Mouse (Mus musculus) layer of hippocampus, adult 8-10 months (tissue): ENCODE measurements around the gene Pakap. TPM values are rescaled to one million over a fixed set of nuclear protein-coding genes. Genes with fewer than 3 reads are reported as not detected.
A peak's percentile ranks its signal among the peaks of the same experiment; 100 is the strongest.

Experiments
- DNase-seq, 2 experiments: peaks; one replicate each; pipeline ENCODE4 v3.0.0; 2022; ENCODE audit warnings: low spot score in 2 of 2
- total RNA-seq, 4 experiments: library from RNA; stranded (reverse); gene quantifications; 2 replicates each; pipeline ENCODE4 v1.2.4; 2022

Pakap gene
- total RNA-seq, 4 experiments from 2014 or later, result 24.3 to 29.7 (median 26.2) TPM

GRCm38 (mm10) chr4:57672996-57673906 lies 105.3 kb downstream of the Pakap start:
- DNase-seq, result peak; percentile 75 to 90

DNA sequence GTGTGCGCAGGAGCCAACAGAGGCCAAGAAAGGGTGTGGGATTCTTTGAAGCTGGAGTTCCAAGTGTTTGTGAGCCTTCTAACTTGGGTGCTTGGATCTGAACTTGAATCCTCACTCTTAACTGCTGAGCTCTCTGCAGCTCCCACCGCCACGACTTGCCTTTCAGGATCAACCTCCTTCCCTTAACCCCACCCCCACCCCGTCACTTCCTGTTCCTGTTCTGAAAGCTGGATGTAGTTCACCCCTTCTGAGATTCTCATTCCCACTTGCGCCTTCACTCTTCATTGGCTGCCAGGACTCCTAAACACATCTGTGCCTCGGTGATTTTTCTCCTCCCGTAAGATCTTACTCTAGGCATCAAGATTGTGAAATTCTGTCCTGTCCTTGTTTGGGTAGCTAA lies 106.4 kb downstream of the Pakap start:
- no peak for DNase-seq

GRCm38 (mm10) chr4:57675387-57675786 lies 107.4 kb downstream of the Pakap start:
- no peak for DNase-seq

- DNase-seq, result no peak
These were observed 109.9 kb downstream of the Pakap start for GRCm38 (mm10) chr4:57677916-57678315.

GRCm38 (mm10) chr4:57678991-57679457 lies 111.0 kb downstream of the Pakap start:
- DNase-seq, result no peak

DNA sequence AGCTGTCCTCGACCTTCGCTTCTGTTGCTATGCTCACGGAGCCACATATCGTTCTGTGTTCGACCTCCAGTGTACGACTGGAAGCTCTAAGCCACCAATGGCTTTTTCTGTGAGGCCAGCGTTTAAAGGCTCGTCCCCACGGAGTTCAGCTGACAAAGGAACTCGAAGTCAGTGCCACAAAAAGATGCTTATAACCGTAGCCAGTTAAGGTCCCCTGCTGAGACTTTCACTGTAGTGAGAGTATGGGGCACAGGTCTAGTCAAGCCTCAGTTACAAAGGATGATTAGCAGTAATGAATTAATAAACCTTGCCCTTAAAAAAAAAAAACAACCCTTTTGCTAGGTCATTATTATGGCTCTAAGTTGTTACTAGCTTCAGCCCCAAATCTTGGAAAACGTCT lies 112.2 kb downstream of the Pakap start:
- DNase-seq, result no peak

DNA sequence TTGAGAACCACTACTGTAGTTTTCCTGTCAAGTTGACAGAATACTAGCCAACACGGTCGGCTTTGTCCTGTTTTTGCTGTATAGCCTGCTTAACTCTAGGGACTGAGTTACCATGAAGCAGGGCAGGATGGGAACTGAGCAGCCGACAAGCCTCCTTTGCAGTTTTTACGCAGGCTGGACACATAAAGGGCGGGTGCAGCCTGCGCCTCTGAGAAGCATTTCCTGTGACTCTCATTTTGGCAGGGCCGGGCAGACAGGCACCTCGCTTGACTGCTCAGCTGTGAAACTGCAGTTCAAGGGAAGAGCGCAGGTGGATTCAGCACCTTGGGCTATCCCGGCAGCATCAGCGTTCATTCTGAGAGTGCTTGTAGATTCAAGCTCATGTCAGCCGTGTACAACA lies 113.5 kb downstream of the Pakap start:
- DNase-seq, result no peak

DNA sequence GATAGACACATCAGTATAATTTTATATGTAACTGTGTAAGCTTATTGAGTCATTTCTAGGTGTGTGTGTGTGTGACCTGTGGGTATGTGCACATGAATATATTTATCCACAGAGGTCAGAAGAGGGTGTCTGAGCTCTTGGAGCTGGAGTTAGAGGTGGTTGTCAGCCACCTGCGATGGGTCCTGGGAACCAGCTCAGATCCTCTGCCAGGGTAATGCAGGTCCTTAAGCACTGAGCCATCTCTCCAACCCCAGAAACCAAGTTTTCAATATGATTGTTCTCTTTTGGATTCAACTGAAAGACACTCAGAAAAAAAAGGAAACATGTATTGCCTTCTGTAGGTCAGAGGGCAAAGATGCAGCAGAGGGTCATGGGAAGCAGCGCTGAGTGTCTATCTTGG lies 114.4 kb downstream of the Pakap start:
- DNase-seq, result no peak

DNA sequence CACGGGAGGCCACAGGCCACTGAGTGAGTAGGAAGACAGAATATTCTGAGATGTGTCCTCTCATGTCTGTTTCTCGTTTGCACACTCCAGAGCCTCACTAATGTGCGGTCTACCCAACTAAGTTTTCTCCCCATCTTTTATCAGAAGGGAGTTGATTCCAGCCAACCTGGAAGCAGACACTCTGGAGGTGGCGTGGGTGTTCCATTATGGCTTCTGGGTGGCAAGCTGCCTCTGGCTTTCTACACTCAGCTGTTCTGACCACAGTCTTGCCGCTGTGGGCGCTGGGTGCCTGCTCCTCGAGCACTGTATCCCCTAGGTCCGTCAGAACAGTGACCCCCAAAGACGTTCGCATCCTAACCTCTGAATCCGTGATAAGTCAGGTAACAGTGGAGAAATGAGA lies 115.0 kb downstream of the Pakap start:
- DNase-seq, result peak in 1 of 2 experiments; percentile 38

DNA sequence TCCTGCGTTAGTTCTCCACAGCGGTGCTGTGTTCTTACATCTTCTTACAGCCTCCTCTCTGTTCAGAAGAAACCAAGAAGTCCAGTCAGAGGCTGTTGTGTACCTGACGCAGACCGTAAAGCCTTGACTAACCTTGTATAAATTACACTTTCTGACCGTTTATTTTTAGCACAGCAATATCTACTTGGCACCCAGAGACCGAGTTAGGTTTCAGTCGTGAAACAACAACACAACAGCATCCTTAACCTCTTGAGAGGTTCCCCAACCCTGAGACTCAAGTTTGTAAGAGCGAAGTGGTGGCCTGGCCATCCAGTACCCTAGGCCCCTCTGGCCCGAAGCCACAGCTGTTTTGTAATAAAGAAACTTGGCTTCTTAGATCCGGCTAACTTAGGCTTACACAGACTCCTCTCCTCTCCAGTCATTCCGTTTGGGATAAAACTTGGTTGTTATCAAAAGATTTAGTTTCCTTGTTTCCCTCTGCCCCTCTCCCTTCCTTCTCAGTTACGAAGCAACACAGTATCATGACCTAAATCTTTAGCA lies 116.8 kb downstream of the Pakap start:
- no peak for DNase-seq

DNA sequence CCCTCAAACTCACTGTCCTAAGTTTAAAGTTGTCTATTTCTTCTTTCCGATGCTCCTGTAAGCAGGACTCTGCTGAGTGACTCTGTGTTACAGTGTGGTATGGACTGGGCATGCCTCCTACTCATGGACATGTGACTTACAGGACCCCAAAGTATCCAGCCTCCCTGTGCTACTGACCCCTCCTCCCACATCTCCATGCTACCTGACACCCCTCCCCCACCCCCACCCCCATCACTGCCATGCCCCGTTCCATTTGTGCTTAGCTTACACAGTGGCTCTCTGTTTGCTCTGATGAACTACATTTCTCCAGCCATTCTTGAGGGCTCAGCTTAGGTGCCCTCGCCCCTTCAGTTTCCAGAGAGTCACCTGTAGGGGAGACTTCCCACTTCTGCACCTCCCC lies 118.8 kb downstream of the Pakap start:
- no peak for DNase-seq

DNA sequence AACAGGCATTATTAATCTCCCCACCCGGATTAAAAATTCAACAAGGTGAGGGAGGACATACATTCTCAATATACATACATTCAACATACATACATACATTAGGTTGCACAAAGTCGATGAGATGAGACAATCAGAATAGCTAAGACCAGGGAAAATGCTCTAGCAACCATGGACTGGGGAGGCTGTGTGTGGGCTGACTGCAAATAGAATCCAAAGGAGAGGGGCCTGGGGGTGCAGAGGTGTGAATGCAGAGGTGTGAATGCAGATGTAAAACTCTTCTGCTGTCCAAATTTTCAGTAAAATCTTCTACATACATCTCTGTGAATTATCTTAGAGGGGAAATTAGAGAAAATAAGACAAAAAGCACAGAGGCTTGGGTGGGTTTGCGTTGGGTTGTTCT lies 119.6 kb downstream of the Pakap start:
- DNase-seq, result no peak

DNA sequence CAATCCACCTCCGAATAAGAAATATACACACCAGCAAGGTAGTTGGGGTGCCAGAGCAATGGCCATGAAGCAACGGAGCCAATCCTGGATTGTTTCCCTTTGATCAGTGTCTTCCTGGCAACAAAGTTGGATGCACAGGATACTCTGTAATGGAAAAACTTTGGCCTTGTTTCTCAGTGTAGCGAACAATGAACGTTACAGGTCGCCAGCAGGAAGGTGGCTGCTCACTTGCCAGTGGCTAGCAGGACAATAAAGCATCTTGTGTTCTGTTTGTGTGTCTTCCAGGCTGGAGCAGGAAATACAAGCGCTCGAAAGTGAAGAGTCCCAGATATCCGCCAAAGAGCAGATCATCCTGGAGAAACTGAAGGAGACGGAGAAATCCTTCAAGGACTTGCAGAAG lies 120.2 kb downstream of the Pakap start:
- no peak for DNase-seq

DNA sequence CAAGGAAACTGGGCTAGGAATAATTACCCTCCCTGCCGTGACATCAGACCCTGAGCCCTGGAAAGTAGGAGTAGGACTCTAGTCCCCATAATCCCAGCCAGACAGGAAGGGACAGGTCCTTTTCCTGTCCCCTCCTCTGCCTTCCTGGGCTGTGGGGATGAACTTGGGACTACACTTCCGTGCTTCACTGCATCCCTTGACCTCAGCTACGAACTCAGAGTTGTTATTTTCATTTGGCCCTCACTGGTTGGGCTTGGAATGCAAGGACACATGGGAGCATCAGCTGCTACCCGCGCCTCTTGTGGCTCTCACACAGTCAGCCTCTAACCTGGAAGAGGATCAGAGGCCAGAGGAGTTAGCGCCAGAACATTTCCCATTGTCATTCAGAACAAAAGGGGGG lies 122.0 kb downstream of the Pakap start:
- DNase-seq, result no peak

DNA sequence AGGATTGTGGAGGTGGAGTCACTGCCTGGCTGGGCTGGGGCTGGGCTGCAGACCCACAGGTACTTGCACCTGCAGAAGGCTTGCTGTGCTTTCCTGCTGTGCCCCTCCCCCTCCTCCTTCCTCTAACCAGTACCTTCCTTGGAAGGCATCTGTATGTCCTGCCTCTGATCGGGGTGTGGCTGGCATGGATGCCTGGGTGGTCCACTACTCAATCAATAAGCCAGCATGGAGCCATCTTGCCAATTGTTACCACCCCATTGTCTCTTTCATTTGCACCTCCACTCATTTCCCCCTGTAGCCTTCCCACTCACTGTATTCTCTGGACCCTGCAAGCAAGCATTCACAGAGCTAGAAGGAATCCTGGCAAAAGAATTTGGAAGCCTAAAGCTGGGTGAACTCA lies 122.8 kb downstream of the Pakap start:
- DNase-seq, result no peak

GRCm38 (mm10) chr4:57694356-57695136 lies 126.6 kb downstream of the Pakap start:
- no peak for DNase-seq

- no peak for DNase-seq
These were observed 129.0 kb downstream of the Pakap start for GRCm38 (mm10) chr4:57696955-57697354.

DNA sequence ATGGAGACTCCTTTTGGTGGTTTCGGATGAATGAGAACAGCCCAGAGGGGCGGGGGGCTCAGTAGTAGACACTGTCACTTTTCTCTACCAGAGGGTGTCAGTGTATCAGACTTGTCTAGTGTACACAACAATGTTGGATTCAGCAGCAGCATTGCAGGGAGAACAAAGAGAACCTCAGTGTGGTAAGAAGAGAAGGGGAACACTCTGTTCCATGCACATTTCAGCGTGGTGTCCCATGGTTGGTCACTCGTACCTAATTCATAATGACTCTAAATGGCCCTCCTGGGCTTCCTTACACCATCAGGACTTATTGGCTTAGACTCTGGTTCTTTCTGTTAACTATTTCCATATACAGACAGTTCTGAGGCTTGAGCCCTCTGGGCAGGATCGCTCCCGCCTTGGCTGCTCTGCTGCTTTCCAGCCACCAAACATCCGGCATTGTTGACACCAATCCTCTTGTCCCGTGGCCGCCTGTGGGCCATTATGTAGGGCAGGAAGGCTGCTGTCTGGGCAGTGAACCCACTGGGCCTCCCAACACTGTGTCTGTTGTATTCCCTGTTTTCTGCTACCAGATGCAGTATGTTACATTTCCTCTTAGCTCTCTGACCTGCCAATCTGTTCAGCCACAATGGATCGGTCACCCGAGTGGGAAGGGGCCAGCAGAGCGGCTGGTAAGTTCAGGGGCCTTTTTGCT lies 130.1 kb downstream of the Pakap start:
- DNase-seq, result no peak

DNA sequence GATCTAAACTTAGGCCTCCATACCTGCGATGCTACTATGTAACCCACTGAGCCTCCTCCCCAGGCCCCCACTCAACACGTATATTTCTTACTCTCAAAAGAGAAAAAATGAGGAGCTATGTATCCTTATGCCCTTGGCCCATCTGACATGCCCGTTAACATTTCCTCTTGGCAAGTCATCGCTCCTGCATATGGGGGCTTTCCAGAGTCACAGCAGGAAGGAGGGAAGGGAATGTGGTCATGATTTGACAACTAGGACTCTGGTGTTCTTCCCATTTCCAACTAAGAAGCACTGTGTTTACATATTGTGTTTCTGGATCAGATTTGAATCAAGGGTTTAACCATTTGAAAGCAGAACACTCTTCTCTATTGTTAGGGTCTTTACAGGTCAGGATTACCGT lies 133.6 kb downstream of the Pakap start:
- DNase-seq, result no peak

DNA sequence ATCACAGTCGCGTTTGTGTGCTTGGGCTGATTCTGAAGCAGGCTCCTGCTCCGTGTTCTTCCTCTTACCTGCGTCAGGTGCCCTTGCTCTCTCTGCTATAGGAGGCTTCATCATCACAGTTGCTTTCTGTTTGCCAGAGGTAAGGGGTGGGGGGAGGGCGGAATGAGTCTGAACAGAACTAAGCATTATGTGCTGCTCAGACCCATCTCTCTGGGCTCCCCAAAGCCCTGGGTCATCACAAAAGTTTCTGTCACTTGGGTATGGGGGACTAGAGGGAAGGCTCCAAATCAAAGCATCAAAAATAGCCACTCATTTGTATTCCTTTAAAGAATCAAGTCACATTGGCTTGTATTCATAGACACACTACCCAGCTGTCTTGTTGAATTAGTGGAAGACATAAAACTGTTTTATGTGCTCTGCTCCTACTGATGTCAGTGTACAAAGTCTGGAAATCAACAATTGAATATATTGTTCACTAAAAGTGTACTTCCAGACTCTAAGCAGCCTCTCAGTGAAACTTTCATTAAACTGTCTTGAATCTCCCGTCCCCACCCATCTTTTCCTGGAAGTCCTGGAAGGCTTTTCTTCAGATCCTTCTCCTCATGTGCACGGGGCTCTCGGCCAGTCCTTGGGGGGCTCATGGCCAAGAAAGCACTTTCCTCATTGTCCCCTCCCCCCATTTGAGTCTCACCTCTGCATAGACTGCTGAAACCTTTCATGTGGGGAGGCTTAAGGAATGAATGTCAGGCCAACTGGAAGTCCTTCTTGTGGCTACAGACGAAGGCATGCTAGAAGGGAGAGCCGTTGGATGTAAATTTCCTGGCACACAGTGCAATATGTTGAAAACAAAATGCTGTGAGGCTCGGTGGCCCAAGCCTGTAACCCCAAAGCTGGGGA lies 135.8 kb downstream of the Pakap start:
- no peak for DNase-seq

GRCm38 (mm10) chr4:57704575-57704974 lies 136.6 kb downstream of the Pakap start:
- DNase-seq, result no peak
